Mouse (Mus musculus) thymus, adult 2 months (tissue): ENCODE measurements at regions not wholly inside any gene's neighbourhood (a gene's known extent, or its start where the extent isn't known, plus 50 kb on each side); places are given as distances from the start of the nearest gene placed in this dataset.

Experiments
- DNase-seq: peaks from one replicate; pipeline ENCODE4 v3.0.0; 2021
- H3K27ac ChIP-seq: fragments of 200-500 bp; 2 replicates; pipeline ENCODE4 v1.5.1; 2012; ENCODE audit warnings: low read length, control low read depth; ENCODE audit not compliant: control insufficient read depth, insufficient read depth
- H3K27me3 ChIP-seq: fragments of 200-500 bp; 2 replicates; pipeline ENCODE4 v1.6.1; 2012; ENCODE audit warnings: mild to moderate bottlenecking, low read length, moderate library complexity, mixed read lengths; ENCODE audit not compliant: control insufficient read depth, insufficient read depth
- H3K36me3 ChIP-seq: fragments of 200-500 bp; 2 replicates; pipeline ENCODE4 v1.6.1; 2012; ENCODE audit warnings: mild to moderate bottlenecking, low read length, moderate library complexity; ENCODE audit not compliant: control insufficient read depth, insufficient read depth
- H3K4me1 ChIP-seq: fragments of 200-500 bp; replicated peaks from 2 replicates; pipeline ENCODE4 v1.6.1; 2012; ENCODE audit warnings: low read length; ENCODE audit not compliant: control insufficient read depth, insufficient read depth
- H3K4me3 ChIP-seq: fragments of 200-500 bp; 2 replicates; pipeline ENCODE4 v1.5.1; 2012; ENCODE audit warnings: mild to moderate bottlenecking, low read length, control low read depth, moderate library complexity; ENCODE audit not compliant: control insufficient read depth, insufficient read depth
- CTCF ChIP-seq: fragments of 200-500 bp; IDR thresholded peaks from 2 replicates; pipeline ENCODE4 v1.5.1; 2012; ENCODE audit warnings: mild to moderate bottlenecking, control low read depth, low read length, moderate library complexity, borderline replicate concordance; ENCODE audit not compliant: control insufficient read depth, poor library complexity, insufficient read depth; ENCODE audit errors: extremely low read depth
- POLR2A ChIP-seq: fragments of 200-500 bp; IDR thresholded peaks from 2 replicates; pipeline ENCODE4 v1.6.1; 2012; ENCODE audit warnings: mild to moderate bottlenecking, low read length, control low read depth, moderate library complexity; ENCODE audit not compliant: control insufficient read depth, poor library complexity, insufficient read depth; ENCODE audit errors: extremely low read depth
- WGBS: fragments of 180-500 bp; shearing (Covaris S2); methylation state at CpG from one replicate; pipeline ENCODE4 v1.1.7; 2018; 5-methylcytosine and 5-hydroxymethylcytosine counted together

DNA sequence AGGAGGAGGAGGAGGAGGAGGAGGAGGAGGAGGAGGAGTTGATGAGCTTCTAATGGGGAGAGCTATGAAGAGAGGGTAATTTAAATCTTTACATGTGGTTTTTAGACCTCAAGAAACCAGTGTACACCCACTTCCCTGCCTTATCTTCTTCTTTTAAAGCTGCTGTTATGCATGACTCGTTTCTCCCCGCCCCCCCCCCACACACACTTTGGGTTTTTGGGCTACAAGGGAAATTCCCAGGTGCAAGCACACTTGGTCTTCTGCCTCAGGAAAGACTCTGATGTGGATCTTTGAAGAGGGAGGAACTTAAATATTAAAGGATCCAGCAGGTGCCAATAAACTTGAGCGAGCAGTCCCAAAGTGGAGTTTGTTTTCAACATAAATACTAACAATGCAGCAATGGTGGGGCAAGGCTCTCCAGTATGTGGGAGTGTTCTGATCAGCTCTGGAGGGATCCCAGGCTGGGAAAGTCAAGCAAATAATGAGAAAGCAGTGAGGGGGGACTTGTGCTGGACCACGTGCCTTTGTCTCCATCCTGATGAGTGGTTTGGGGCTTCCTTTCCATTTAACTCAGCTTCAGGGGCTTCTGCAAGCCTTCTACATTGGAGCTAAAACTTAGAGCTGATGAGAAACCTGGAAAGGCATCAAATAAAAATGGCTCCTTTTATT is 296.0 kb downstream of the Pten start:
- 11% methylated on average over 4 of the region's 4 CpGs for WGBS
- Histone ChIP-seq H3K27ac (no peak overlapping the region), H3K36me3 (no peaks in the 10 kb centered on the region), H3K4me1 (peaks cover 17% of the 10 kb centered on the region), H3K4me3 (no peak overlapping the region), H3K27me3 (no peaks in the 10 kb centered on the region)
- no peak for TF ChIP-seq POLR2A
- no peak for TF ChIP-seq CTCF
- no peak for DNase-seq

DNA sequence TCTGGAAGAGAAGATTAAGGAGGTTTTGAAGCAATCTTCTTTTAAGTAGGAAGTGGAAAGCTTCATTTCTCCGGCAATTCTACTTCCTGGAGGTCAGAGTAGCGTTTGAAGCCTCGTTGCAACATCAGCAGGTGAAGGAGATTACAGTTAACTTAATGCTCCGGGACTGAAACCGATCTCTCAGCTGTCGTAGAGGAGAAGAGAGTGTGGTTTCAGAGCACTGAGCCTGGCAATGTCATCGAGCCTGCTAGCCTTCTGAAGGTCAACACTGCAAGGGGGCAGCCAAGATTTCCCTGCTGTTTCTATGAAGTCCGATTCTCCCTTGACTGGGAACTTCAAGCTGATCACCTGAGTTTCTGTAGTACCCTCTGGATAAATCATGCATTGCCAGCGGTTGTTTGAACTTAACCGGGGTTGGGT is 299.1 kb downstream of the Pten start:
- Histone ChIP-seq H3K36me3 (no peaks in the 10 kb centered on the region), H3K4me1 (peaks cover 17% of the 10 kb centered on the region), H3K27me3 (no peaks in the 10 kb centered on the region), H3K27ac (peak overlapping the region; percentile 88), H3K4me3 (peak overlapping the region; percentile 24; the same call in 1 of the 2 replicates)
- TF ChIP-seq CTCF = no peak
- no peak for TF ChIP-seq POLR2A
- DNase-seq = peak; percentile 30
- WGBS = 15% methylated on average over 10 of the region's 10 CpGs

DNA sequence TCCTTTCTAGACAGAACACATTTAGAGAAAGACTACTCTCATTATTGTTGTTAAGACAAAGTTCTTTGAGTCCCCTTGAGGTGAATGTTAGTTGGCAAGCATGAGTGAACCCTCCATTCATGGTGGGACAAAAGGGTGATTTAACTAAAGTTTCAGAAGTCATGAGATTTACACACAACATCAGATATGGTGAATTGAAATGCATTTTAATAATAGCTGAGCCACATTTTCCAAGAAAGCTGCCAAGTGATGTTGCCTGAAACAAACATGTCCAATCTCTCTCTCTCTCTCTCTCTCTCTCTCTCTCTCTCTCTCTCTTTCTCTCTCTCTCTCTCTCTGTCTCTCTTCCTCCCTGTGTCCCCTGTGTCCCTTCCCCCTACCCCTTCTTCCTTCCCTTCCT is 303.7 kb downstream of the Pten start:
- TF ChIP-seq CTCF (no peak), POLR2A (no peak)
- no peak overlapping the region for H3K4me3 ChIP-seq
- DNase-seq = no peak

DNA sequence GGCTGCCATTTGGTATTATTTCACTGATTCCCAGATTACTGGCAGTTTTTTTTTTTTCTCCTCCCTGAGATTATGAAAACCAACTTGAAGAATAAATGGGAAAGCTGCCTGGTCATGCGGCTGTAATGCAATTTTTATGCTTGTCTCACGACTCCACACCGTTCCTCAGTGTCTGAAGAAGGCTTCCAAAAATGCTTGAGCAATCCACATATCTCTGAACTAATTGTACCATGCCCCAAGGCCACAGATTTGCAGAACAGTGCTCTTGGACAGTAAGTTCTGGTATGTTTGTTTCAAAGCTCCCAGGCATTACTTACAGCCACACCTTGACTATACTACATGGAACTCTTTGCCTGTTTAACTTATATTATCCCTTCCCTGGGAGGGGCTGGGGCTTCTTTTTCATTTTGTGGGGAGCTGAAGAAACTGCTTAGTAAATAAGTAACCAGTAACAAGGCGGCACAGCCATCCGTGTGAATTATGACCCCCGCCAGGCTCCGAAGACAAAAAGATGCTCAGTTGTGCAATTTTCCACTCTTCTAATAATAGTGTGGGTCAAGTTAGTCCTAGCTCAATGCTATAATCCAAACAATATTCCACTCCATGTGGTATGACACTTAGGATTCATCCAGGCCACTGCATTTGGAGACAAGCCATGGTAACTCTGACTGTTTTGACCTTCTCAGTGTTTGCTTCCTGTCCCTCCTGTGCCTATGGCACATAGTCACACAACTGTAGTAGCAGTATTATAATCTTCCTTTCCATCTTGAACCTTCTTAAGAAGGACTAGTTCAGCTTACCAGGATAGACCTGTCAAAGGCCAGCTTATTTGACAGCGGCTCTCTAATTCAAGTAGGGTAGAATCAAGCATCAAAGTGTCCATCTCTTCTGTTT is 305.1 kb downstream of the Pten start:
- Histone ChIP-seq H3K27ac (no peak overlapping the region), H3K27me3 (no peaks in the 10 kb centered on the region), H3K36me3 (no peaks in the 10 kb centered on the region), H3K4me1 (no peaks in the 10 kb centered on the region), H3K4me3 (no peak overlapping the region)
- WGBS = 97% methylated on average over 8 of the region's 8 CpGs
- no peak for DNase-seq
- no peak for TF ChIP-seq POLR2A
- no peak for TF ChIP-seq CTCF

More for the DNA sequence above, 303.7 kb downstream of the Pten start:
- no peak overlapping the region for H3K27ac ChIP-seq
- no peaks in the 10 kb centered on the region for H3K36me3 ChIP-seq
- H3K27me3 ChIP-seq = no peaks in the 10 kb centered on the region
- H3K4me1 ChIP-seq = peaks cover 6% of the 10 kb centered on the region

DNA sequence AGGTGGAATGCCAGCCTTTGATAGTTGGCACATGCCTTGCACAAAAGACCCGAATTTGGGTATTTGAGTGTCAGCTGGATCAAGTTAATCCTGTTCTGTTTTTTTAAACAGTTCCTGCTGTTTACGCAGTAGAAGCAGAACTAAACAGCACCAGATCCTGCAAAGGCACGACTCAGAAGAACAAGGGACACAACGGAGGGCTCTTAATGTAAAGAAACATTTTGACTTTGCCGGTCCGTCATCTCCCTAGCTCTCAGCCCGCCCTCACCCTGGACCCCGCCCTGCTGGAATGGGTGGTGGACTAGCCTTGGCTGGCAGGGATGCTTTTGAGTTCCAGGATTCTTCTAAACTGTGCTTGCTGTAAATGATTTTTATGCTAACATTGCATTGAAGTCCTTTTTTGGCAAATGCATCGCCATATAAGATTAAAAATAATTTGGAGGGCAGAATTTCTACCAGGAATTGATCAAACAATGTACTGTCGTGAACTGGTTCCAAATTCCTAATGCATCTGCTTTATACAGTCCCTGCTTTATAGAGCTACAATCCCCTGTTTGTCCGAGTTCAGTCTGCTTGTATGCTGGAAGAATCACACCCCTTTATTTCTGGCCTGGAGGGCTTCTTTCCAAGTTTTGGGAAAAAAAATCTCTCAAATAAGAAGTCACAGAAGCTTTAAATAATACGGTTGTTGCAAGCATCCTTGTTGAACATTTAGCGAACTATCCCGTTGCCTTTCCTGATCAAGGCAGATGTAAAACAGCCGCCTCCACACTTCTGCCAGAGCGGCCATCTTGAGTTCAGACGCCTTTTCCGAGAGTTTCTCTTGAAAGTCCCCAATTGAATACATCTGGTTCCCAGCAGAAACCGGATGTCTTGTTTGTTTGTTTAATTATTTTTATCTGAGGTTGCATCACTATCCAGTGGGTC is 308.2 kb downstream of the Pten start:
- Histone ChIP-seq H3K4me3 (no peak overlapping the region), H3K27me3 (no peaks in the 10 kb centered on the region), H3K4me1 (peaks cover 14% of the 10 kb centered on the region), H3K36me3 (no peaks in the 10 kb centered on the region), H3K27ac (no peak overlapping the region)
- WGBS = 95% methylated on average over 19 of the region's 19 CpGs
- TF ChIP-seq CTCF (no peak), POLR2A (no peak)
- no peak for DNase-seq

DNA sequence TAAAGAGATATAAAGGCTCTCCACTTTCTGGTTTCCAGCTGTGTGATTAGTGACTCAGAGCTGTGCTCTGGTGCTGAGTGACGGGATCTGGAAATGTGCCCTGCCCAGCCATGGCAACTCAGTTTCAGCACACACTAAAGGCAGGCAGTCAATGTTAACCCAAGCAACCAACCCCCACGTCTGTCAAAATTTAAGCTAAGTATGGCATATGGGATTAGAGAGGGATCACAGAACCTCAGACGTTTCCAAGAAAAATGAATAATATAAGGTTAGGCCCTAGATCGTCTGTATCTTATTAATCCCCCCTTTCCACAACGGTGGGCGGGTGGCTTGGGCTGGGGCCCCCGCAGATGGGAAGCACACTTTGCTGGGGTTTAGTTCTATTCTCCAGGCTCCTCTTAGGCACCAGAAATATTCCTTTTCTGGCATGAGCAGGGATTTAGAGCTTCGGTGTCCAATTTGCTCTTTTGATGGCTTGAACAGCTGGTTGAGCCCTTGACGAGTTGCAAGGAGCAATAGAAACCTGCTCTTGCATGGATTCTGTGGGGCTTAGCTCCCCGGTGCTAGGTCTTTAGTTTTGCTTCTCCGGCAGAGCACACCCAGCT is 311.2 kb downstream of the Pten start:
- Histone ChIP-seq H3K4me3 (no peak overlapping the region), H3K36me3 (no peaks in the 10 kb centered on the region), H3K27me3 (no peaks in the 10 kb centered on the region), H3K4me1 (peaks cover 14% of the 10 kb centered on the region), H3K27ac (no peak overlapping the region)
- TF ChIP-seq CTCF (no peak), POLR2A (no peak)
- 94% methylated on average over 11 of the region's 11 CpGs for WGBS
- no peak for DNase-seq
